Mouse (Mus musculus): ENCODE results near the gene Numb.

DNA sequence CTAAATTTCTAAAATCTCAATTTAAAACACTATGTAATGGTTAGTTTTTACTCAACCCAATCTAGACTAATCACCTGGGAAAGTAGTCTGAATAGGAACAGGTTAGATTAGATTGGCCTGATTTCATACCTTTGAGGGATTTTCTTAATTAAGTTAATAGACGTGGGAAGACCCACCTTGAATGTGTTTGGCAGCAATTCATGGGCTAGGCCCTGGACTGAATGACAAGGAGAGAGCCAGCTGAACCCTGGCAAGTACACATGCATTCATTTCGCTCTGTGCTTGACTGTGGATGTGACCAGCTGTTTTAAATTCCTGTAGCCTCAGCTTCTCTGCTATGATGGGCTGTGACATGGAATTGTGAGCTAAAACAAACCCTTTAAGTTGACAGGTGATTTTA, 40.8 kb downstream of the Numb start:
- no peak for TF ChIP-seq CTCF (IDR thresholded peaks at IDR 0.05; ENCODE audit: control insufficient read depth, insufficient read depth, insufficient replicate concordance, low read depth, low read length)
- TF ChIP-seq POLR2A (IDR thresholded peaks at IDR 0.05; ENCODE audit: control insufficient read depth, low read depth, low read length), result no peak

Data from testis, adult 2 months (tissue).